Mouse (Mus musculus): ENCODE measurements around the gene Sh3pxd2b.

Gene Sh3pxd2b

GRCm38 (mm10) chr11:32425043-32425658 lies 77.5 kb downstream of the Sh3pxd2b start:
- peak; percentile 8 for DNase-seq (ENCODE audit: low read depth, low spot score)

GRCm38 (mm10) chr11:32427537-32427936 lies 79.9 kb downstream of the Sh3pxd2b start:
- no peak for DNase-seq (ENCODE audit: low read depth, low spot score)

- peak; percentile 51 for DNase-seq (ENCODE audit: low read depth, low spot score)
Observed at GRCm38 (mm10) chr11:32435410-32436060, 87.9 kb downstream of the Sh3pxd2b start.

- DNase-seq (ENCODE audit: low read depth, low spot score): no peak
Observed at GRCm38 (mm10) chr11:32442576-32442975, 95.0 kb downstream of the Sh3pxd2b start.

GRCm38 (mm10) chr11:32444266-32444665 lies 96.6 kb downstream of the Sh3pxd2b start:
- no peak for DNase-seq (ENCODE audit: low read depth, low spot score)

- no peak for DNase-seq (ENCODE audit: low read depth, low spot score)
Observed at GRCm38 (mm10) chr11:32445135-32445534, 97.5 kb downstream of the Sh3pxd2b start.

GRCm38 (mm10) chr11:32445637-32446226 lies 98.1 kb downstream of the Sh3pxd2b start:
- no peak for DNase-seq (ENCODE audit: low read depth, low spot score)

- peak; percentile 68 for DNase-seq (ENCODE audit: low read depth, low spot score)
Observed at GRCm38 (mm10) chr11:32450216-32450615, 102.6 kb downstream of the Sh3pxd2b start.

GRCm38 (mm10) chr11:32451306-32451705 lies 103.7 kb downstream of the Sh3pxd2b start:
- DNase-seq (ENCODE audit: low read depth, low spot score): no peak

- DNase-seq (ENCODE audit: low read depth, low spot score): no peak
Observed at GRCm38 (mm10) chr11:32452745-32453144, 105.1 kb downstream of the Sh3pxd2b start.

GRCm38 (mm10) chr11:32453353-32453915 lies 105.8 kb downstream of the Sh3pxd2b start:
- DNase-seq (ENCODE audit: low read depth, low spot score): no peak

- DNase-seq (ENCODE audit: low read depth, low spot score): no peak
Observed at GRCm38 (mm10) chr11:32454231-32454799, 106.7 kb downstream of the Sh3pxd2b start.

GRCm38 (mm10) chr11:32454800-32455506 lies 107.3 kb downstream of the Sh3pxd2b start, which contains the start of gene Ubtd2:
Gene Ubtd2 (plus strand): TSS chr11:32455370.
- DNase-seq (ENCODE audit: low read depth, low spot score): peak; percentile 97

- DNase-seq (ENCODE audit: low read depth, low spot score): peak; percentile 79
Observed at GRCm38 (mm10) chr11:32455507-32456141, 108.0 kb downstream of the Sh3pxd2b start.

GRCm38 (mm10) chr11:32456356-32456755 lies 108.7 kb downstream of the Sh3pxd2b start:
- DNase-seq (ENCODE audit: low read depth, low spot score): peak; percentile 39

- no peak for DNase-seq (ENCODE audit: low read depth, low spot score)
Observed at GRCm38 (mm10) chr11:32464282-32464681, 116.7 kb downstream of the Sh3pxd2b start.

GRCm38 (mm10) chr11:32471925-32472324 lies 124.3 kb downstream of the Sh3pxd2b start:
- DNase-seq (ENCODE audit: low read depth, low spot score): no peak

- DNase-seq (ENCODE audit: low read depth, low spot score): no peak
Observed at GRCm38 (mm10) chr11:32474725-32475124, 127.1 kb downstream of the Sh3pxd2b start.

- no peak for DNase-seq (ENCODE audit: low read depth, low spot score)
Observed at GRCm38 (mm10) chr11:32475487-32476236, 128.0 kb downstream of the Sh3pxd2b start.

All from mesoderm, embryonic 11.5 days (tissue).